Mouse (Mus musculus) liver, embryonic 14.5 days (tissue): ENCODE results near the gene Mfsd4b3.
"Not testable (repeated sequence)": the region's sequence is repeated elsewhere in the genome, so short reads cannot be mapped to it uniquely, and the experiment has no call there.

Experiments
- CTCF ChIP-seq: IDR thresholded peaks from 2 replicates; pipeline ENCODE4 v1.5.1; 2016; ENCODE audit warnings: antibody characterized with exemption, low read depth, control low read depth
- EP300 ChIP-seq: IDR thresholded peaks from 2 replicates; pipeline ENCODE4 v1.6.1; 2016; ENCODE audit warnings: antibody characterized with exemption, low read depth

DNA sequence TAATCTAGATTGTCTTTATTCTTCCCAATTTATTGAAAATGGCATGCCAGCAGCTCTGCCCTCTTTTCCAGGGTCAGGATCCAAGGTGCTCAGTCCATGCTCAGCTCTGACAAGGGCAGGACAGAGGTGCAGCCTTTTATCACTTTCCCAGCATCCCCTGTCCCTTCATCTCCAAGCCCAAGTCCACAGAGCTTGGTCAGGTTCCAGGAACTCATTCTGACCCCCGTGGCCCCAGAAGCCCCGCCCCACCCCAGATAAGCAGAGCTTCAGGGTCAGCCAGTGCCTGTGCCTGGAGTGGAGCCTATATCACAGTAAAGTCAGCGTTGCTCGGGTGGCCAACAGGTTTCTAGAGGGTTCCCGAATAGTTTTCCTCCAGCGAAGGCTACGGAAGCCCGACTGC, 35.4 kb downstream of the Mfsd4b3 start:
- not testable (repeated sequence) for TF ChIP-seq CTCF, EP300
